In the genomic region with DNA sequence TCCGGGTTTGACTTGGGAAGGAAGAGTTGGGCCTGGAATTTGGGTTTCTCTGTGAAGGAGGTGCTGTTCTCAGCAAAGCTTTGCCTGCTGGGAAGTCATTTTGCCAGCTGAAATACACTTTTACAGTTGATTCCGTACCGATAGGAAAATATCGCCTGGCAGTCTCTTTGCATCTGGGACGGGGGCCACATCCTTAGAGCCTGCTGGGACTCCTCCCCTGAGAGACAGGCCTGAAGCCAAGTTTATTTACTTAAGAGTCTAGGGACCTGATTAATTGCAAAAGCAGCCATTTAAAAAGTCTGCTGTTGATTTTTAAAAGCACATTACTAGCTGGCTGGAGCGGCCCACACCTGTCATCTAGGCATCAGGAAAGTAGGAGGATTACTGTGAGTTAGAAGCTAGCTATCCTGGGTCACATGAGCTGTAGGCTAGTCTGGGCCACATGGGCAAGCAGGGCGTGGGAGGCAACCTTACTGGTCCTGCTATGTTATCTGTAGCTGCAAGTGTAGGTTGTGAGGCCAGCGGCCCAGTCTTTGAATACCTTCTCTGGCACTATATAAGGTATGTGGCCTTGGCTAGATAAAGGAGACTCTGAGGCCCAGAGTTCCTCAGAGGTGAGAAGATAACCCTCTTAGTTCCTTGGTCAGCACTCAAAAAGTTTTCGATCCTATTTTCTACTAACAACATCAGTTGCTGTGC, we compare ENCODE assay signal across 8 mouse cellular contexts. TPM values are rescaled to one million over a fixed set of nuclear protein-coding genes. Genes with fewer than 3 reads are reported as not detected.
DNase-seq lines count a peak whose midpoint lies in the region; ATAC-seq lines count a peak whose summit lies in the region.

No protein-coding gene starts in this region.

- DNase-seq in embryo, embryonic 10 days (ENCODE audit: low spot score): peak; percentile 55
- DNase-seq in embryo, embryonic 9.5 days (ENCODE audit: extremely low spot score): no peak
- peak; percentile 61 for DNase-seq in spleen, adult 12 weeks (ENCODE audit: low spot score)
- no peak for DNase-seq in spleen, adult 18-20 months
- DNase-seq in testis, postnatal 10 days (ENCODE audit: low spot score): peak; percentile 51
- DNase-seq in cerebellum, postnatal 25 days: no peak
- DNase-seq in thymus, postnatal 14 days: no peak

- H3K27me3 ChIP-seq in limb, embryonic 12.5 days: no peaks in the 10 kb centered on the region

- H3K9ac ChIP-seq in limb, embryonic 12.5 days (replicated peaks): no peak overlapping the region

- H3K36me3 ChIP-seq in limb, embryonic 12.5 days: no peaks in the 10 kb centered on the region

- WGBS in limb, embryonic 12.5 days: 48% methylated on average over 9 of the region's 9 CpGs

- no peak overlapping the region for H3K4me2 ChIP-seq in limb, embryonic 12.5 days

- H3K4me3 ChIP-seq in limb, embryonic 12.5 days (replicated peaks): no peak overlapping the region

- H3K27ac ChIP-seq in limb, embryonic 12.5 days: peak overlapping the region; percentile 41

- ATAC-seq in limb, embryonic 12.5 days (ENCODE audit: insufficient number of reproducible peaks, insufficient read depth, low FRiP score, low TSS enrichment, low read depth): peak; percentile 54; the same call in 1 of the 2 replicates

- no peaks in the 10 kb centered on the region for H3K9me3 ChIP-seq in limb, embryonic 12.5 days

- H3K4me1 ChIP-seq in limb, embryonic 12.5 days (replicated peaks): peaks cover 12% of the 10 kb centered on the region

RNA-seq across cellular contexts. Expression of a gene that starts 24.0 kb away (rescaled TPM):
- not detected in 2 replicates for polyA plus RNA-seq in limb, embryonic 12.5 days (2016; fragmentation: Nextera tagmentation; extraction: Ambion mirVana)

RNA-seq across cellular contexts. Expression of a gene that starts 25.0 kb away (rescaled TPM):
- polyA plus RNA-seq in limb, embryonic 12.5 days (2016; fragmentation: Nextera tagmentation; extraction: Ambion mirVana): 330 and 336 TPM in 2 replicates

RNA-seq across cellular contexts. Expression of a gene that starts 25.2 kb away (rescaled TPM):
- 1.4 and 2.2 TPM in 2 replicates for polyA plus RNA-seq in limb, embryonic 12.5 days (2016; fragmentation: Nextera tagmentation; extraction: Ambion mirVana)

RNA-seq across cellular contexts. Expression of a gene that starts 31.8 kb away (rescaled TPM):
- 0.51 TPM in 1 of 2 replicates, not detected in the other for polyA plus RNA-seq in limb, embryonic 12.5 days (2016; fragmentation: Nextera tagmentation; extraction: Ambion mirVana)

RNA-seq across cellular contexts. Expression of a gene that starts 35.8 kb away (rescaled TPM):
- 30.7 and 36.2 TPM in 2 replicates for polyA plus RNA-seq in limb, embryonic 12.5 days (2016; fragmentation: Nextera tagmentation; extraction: Ambion mirVana)

Comparison
In these comparisons a context has a peak if more than half of its experiments do, and no peak if none do; other contexts are left out.
1. DNase-seq: peak in embryo, embryonic 10 days (single experiment), spleen, adult 12 weeks (single experiment) and testis, postnatal 10 days (single experiment); none in embryo, embryonic 9.5 days (single experiment), spleen, adult 18-20 months (0 of 2), cerebellum, postnatal 25 days (0 of 2) and thymus, postnatal 14 days (single experiment).